Comparison of ENCODE assay signal across 11 mouse cellular contexts in genomic region chr11:99124635-99125029, GRCm38 (mm10). TPM values are rescaled to one million over a fixed set of nuclear protein-coding genes. Genes with fewer than 3 reads are reported as not detected.
A peak's percentile ranks its signal among the peaks of the same experiment; 100 is the strongest.
DNase-seq lines count a peak whose midpoint lies in the region; ATAC-seq and TF ChIP-seq lines count a peak whose summit lies in the region.
"Had no signal": no experiment of that assay in that cellular context is flagged by ENCODE, and none has a peak within 500 bp of the region (broad histone marks: within the 10 kb centered on the region; RNA-seq: fewer than 3 reads in every experiment).

No protein-coding gene starts in this region.

- H3K27me3 ChIP-seq in hindbrain, embryonic 10.5 days (ENCODE audit: insufficient read depth, poor library complexity, severe bottlenecking): 0 out of 2 replicates have a peak, but pooled peaks cover 6% of the 10 kb centered on the region
- H3K27me3 ChIP-seq in hindbrain, embryonic 14.5 days (ENCODE audit: control insufficient read depth, insufficient read depth, low read length): no peaks in the 10 kb centered on the region
- H3K27me3 ChIP-seq in lung, embryonic 16.5 days (ENCODE audit: control insufficient read depth, insufficient read depth, low read depth, low read length): no peaks in the 10 kb centered on the region
- no peaks in the 10 kb centered on the region for H3K27me3 ChIP-seq in embryonic facial prominence, embryonic 12.5 days
- H3K27me3 ChIP-seq in myocyte (ENCODE audit: control insufficient read depth, insufficient read depth, insufficient read length): no peaks in the 10 kb centered on the region
- no peaks in the 10 kb centered on the region for H3K27me3 ChIP-seq in cerebellum, adult 2 months (ENCODE audit: control insufficient read depth, insufficient read depth, low read length)
- H3K27me3 ChIP-seq: liver, embryonic 13.5 days had no signal

- H3K27ac ChIP-seq in hindbrain, embryonic 10.5 days: peak overlapping the region; percentile 59; the same call in 1 of the 2 replicates
- H3K27ac ChIP-seq in hindbrain, embryonic 14.5 days: no peak overlapping the region
- H3K27ac ChIP-seq in lung, embryonic 16.5 days (ENCODE audit: low read length): no peak overlapping the region; the same call in 1 of the 2 replicates
- H3K27ac ChIP-seq in embryonic facial prominence, embryonic 12.5 days: peak overlapping the region; percentile 90
- H3K27ac ChIP-seq in cerebellum, adult 2 months (ENCODE audit: insufficient read depth, low read length): no peak overlapping the region
- H3K27ac ChIP-seq: liver, embryonic 13.5 days had no signal

- no peak overlapping the region for H3K9ac ChIP-seq in hindbrain, embryonic 14.5 days
- 0 out of 2 replicates have a peak overlapping the region, but pooled peaks have one; percentile 5 for H3K9ac ChIP-seq in lung, embryonic 16.5 days (ENCODE audit: low read length)
- H3K9ac ChIP-seq in embryonic facial prominence, embryonic 12.5 days: no peak overlapping the region
- H3K9ac ChIP-seq: liver, embryonic 13.5 days had no signal

- TF ChIP-seq CTCF in cerebellum, adult 2 months (IDR thresholded peaks at IDR 0.05; ENCODE audit: borderline replicate concordance, insufficient read depth, low read depth, low read length): no peak

- 51% methylated on average over 10 of the region's 10 CpGs for WGBS in hindbrain, embryonic 10.5 days
- 49% methylated on average over 10 of the region's 10 CpGs for WGBS in hindbrain, embryonic 14.5 days
- WGBS in lung, embryonic 16.5 days: 47% methylated on average over 10 of the region's 10 CpGs
- 16% methylated on average over 10 of the region's 10 CpGs for WGBS in embryonic facial prominence, embryonic 12.5 days
- 40% methylated on average over 10 of the region's 10 CpGs for WGBS in cerebellum, adult 2 months

- H3K9me3 ChIP-seq in hindbrain, embryonic 10.5 days: peaks cover 4% of the 10 kb centered on the region; the same call in 1 of the 2 replicates
- H3K9me3 ChIP-seq in hindbrain, embryonic 14.5 days (ENCODE audit: control insufficient read depth, low read length): no peaks in the 10 kb centered on the region
- H3K9me3 ChIP-seq in lung, embryonic 16.5 days (ENCODE audit: control insufficient read depth, low read length): no peaks in the 10 kb centered on the region
- no peaks in the 10 kb centered on the region for H3K9me3 ChIP-seq in embryonic facial prominence, embryonic 12.5 days
- H3K9me3 ChIP-seq: liver, embryonic 13.5 days had no signal

- no peak for TF ChIP-seq POLR2A in myocyte (IDR thresholded peaks at IDR 0.05; ENCODE audit: insufficient read length, low read depth)
- no peak for TF ChIP-seq POLR2A in cerebellum, adult 2 months (IDR thresholded peaks at IDR 0.05; ENCODE audit: borderline replicate concordance, insufficient read depth, low read length)

- no peaks in the 10 kb centered on the region for H3K79me2 ChIP-seq in myocyte (ENCODE audit: control insufficient read depth, insufficient read depth)

- H3K36me3 ChIP-seq in hindbrain, embryonic 10.5 days: no peaks in the 10 kb centered on the region
- no peaks in the 10 kb centered on the region for H3K36me3 ChIP-seq in hindbrain, embryonic 14.5 days (replicated peaks; ENCODE audit: control insufficient read depth, insufficient read depth)
- H3K36me3 ChIP-seq in lung, embryonic 16.5 days (ENCODE audit: control insufficient read depth, insufficient read depth, low read length): no peaks in the 10 kb centered on the region
- no peaks in the 10 kb centered on the region for H3K36me3 ChIP-seq in embryonic facial prominence, embryonic 12.5 days
- H3K36me3 ChIP-seq in myocyte (ENCODE audit: control insufficient read depth, insufficient read depth): no peaks in the 10 kb centered on the region
- H3K36me3 ChIP-seq: liver, embryonic 13.5 days had no signal

- H3ac ChIP-seq in myocyte (ENCODE audit: control insufficient read depth, insufficient read length): no peak overlapping the region

- no peak for ATAC-seq in hindbrain, embryonic 14.5 days (ENCODE audit: low FRiP score)
- no peak for ATAC-seq in lung, embryonic 16.5 days (ENCODE audit: low read depth)
- ATAC-seq in embryonic facial prominence, embryonic 12.5 days (ENCODE audit: insufficient number of reproducible peaks, insufficient read depth, low FRiP score, low TSS enrichment): no peak; the same call in 1 of the 2 replicates
- ATAC-seq: forebrain, embryonic 16.5 days had no signal

- H3K4me1 ChIP-seq in hindbrain, embryonic 10.5 days (replicated peaks): peaks cover 79% of the 10 kb centered on the region
- peaks cover 9% of the 10 kb centered on the region for H3K4me1 ChIP-seq in hindbrain, embryonic 14.5 days (replicated peaks; ENCODE audit: control insufficient read depth, insufficient read depth, low read length)
- H3K4me1 ChIP-seq in lung, embryonic 16.5 days (replicated peaks; ENCODE audit: control insufficient read depth, insufficient read depth, low read length): peaks cover 43% of the 10 kb centered on the region
- H3K4me1 ChIP-seq in embryonic facial prominence, embryonic 12.5 days: peaks cover 60% of the 10 kb centered on the region
- no peaks in the 10 kb centered on the region for H3K4me1 ChIP-seq in cerebellum, adult 2 months (ENCODE audit: control insufficient read depth, insufficient read depth, low read length)

- no peak overlapping the region for H3K4me2 ChIP-seq in hindbrain, embryonic 14.5 days (replicated peaks)
- no peak overlapping the region for H3K4me2 ChIP-seq in lung, embryonic 16.5 days (ENCODE audit: low read depth, low read length)
- peak overlapping the region; percentile 18 for H3K4me2 ChIP-seq in embryonic facial prominence, embryonic 12.5 days (replicated peaks)
- H3K4me2 ChIP-seq in myocyte (ENCODE audit: low read depth): peak overlapping the region; percentile 43
- H3K4me2 ChIP-seq: liver, embryonic 13.5 days had no signal

- DNase-seq in hindbrain, embryonic 10.5 days (ENCODE audit: low spot score): no peak
- no peak for DNase-seq in hindbrain, embryonic 14.5 days (ENCODE audit: low spot score)
- no peak for DNase-seq in lung, postnatal 36 days
- no peak for DNase-seq in cerebellum, adult 2 months
- no peak for DNase-seq in spleen, adult 18-20 months
- DNase-seq: adrenal gland, adult 8-10 months; liver, embryonic 13.5 days had no signal

- H3K4me3 ChIP-seq in hindbrain, embryonic 10.5 days: no peak overlapping the region
- H3K4me3 ChIP-seq in hindbrain, embryonic 14.5 days (replicated peaks; ENCODE audit: low read length): no peak overlapping the region
- H3K4me3 ChIP-seq in lung, embryonic 16.5 days (ENCODE audit: low read length): no peak overlapping the region
- H3K4me3 ChIP-seq in embryonic facial prominence, embryonic 12.5 days: no peak overlapping the region
- H3K4me3 ChIP-seq in myocyte: no peak overlapping the region
- H3K4me3 ChIP-seq in cerebellum, adult 2 months (replicated peaks; ENCODE audit: insufficient read depth, low read depth, low read length): no peak overlapping the region
- H3K4me3 ChIP-seq: liver, embryonic 13.5 days had no signal

TF ChIP-seq in myocyte, 11 proteins besides CTCF, POLR2A, EP300 and RAD21:
- TF ChIP-seq MYOG (IDR thresholded peaks at IDR 0.05; ENCODE audit: control insufficient read depth in 1 of 3, insufficient read depth in 1 of 3, insufficient read length in 2 of 3, low read depth in 2 of 3) (peak in 1 of 3 experiments; percentile 68), MYOD1 (IDR thresholded peaks at IDR 0.05; ENCODE audit: control insufficient read depth in 1 of 3, insufficient read length in 2 of 3, low read depth in 2 of 3) (peak in 1 of 3 experiments; percentile 25), TCF12 (IDR thresholded peaks at IDR 0.05; ENCODE audit: insufficient read depth, poor library complexity, severe bottlenecking) (no peak)
TF ChIP-seq in myocyte: peak in this region for 2.

RNA-seq across cellular contexts. Expression of gene Ccr7, which starts 30.2 kb away (rescaled TPM):
- 0.21 and 0.25 TPM in 2 replicates for polyA plus RNA-seq in hindbrain, embryonic 10.5 days (2016; fragmentation: Nextera tagmentation; extraction: Ambion mirVana)
- polyA plus RNA-seq in hindbrain, embryonic 14.5 days (2014; fragmentation: Nextera tagmentation; extraction: Ambion mirVana): 0.23 TPM in 1 of 2 replicates, not detected in the other
- 0.18 and 0.20 TPM in 2 replicates for polyA plus RNA-seq in lung, embryonic 16.5 days (2015; fragmentation: Nextera tagmentation; extraction: Ambion mirVana)
- 0.81 TPM in 2 replicates for polyA plus RNA-seq in embryonic facial prominence, embryonic 12.5 days (2016; fragmentation: Nextera tagmentation; extraction: Ambion mirVana)
- polyA plus RNA-seq in myocyte (2012; fragmentation: generic; extraction: Trizol): 0.38 TPM
- 0.11 and 0.30 TPM in 2 replicates for polyA plus RNA-seq in cerebellum, adult 2 months (2012; rRNA removed)
- polyA plus RNA-seq: forebrain, embryonic 16.5 days had no signal

RNA-seq across cellular contexts. Expression of gene Tns4, which starts 35.5 kb away (rescaled TPM):
- 0.67 and 1.0 TPM in 2 replicates for polyA plus RNA-seq in hindbrain, embryonic 10.5 days (2016; fragmentation: Nextera tagmentation; extraction: Ambion mirVana)
- 0.20 TPM in 1 of 2 replicates, not detected in the other for polyA plus RNA-seq in hindbrain, embryonic 14.5 days (2014; fragmentation: Nextera tagmentation; extraction: Ambion mirVana)
- 0.19 and 0.39 TPM in 2 replicates for polyA plus RNA-seq in lung, embryonic 16.5 days (2015; fragmentation: Nextera tagmentation; extraction: Ambion mirVana)
- polyA plus RNA-seq in embryonic facial prominence, embryonic 12.5 days (2016; fragmentation: Nextera tagmentation; extraction: Ambion mirVana): 0.24 and 0.28 TPM in 2 replicates
- 0.11 TPM for polyA plus RNA-seq in myocyte (2012; fragmentation: generic; extraction: Trizol)
- 0.18 and 0.25 TPM in 2 replicates for polyA plus RNA-seq in cerebellum, adult 2 months (2012; rRNA removed)
- polyA plus RNA-seq: forebrain, embryonic 16.5 days had no signal

Comparison
In these comparisons a context has a peak if more than half of its experiments do, and no peak if none do; other contexts are left out.
1. H3K27ac ChIP-seq: peak in hindbrain, embryonic 10.5 days (single experiment) and embryonic facial prominence, embryonic 12.5 days (single experiment); none in hindbrain, embryonic 14.5 days (single experiment), lung, embryonic 16.5 days (single experiment) and cerebellum, adult 2 months (single experiment).
2. H3K4me2 ChIP-seq: peak in embryonic facial prominence, embryonic 12.5 days (single experiment) and myocyte (single experiment); none in hindbrain, embryonic 14.5 days (single experiment) and lung, embryonic 16.5 days (single experiment).